Comparison of ENCODE assay signal across 20 mouse cellular contexts in the genomic region with DNA sequence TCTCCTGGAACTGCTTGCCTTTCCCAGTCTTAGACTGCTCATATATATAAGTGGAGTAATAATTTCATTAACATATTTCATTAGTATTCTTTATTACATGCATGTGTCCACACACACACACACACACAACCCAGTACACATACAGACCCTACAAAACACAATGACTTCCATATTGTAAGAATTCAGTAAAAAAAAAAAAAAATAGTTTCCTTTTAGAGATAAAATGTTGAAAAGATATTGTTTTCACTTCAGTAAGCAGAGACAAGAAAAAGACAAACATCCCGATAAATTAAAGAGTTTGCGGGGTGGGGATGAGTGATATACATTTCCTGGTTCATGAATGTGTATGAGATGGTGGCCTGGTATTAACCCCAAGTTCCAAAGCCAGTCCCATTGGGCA. TPM values are rescaled to one million over a fixed set of nuclear protein-coding genes. Genes with fewer than 3 reads are reported as not detected.
"Had no signal": no experiment of that assay in that cellular context is flagged by ENCODE, and none has a peak within 500 bp of the region (broad histone marks: within the 10 kb centered on the region; RNA-seq: fewer than 3 reads in every experiment).

No protein-coding gene starts in this region.

- H3K4me3 ChIP-seq: megakaryocyte, embryonic 14.5 days; myocyte; neural tube, embryonic 13.5 days; neural tube, embryonic 15.5 days had no signal

- H3K27ac ChIP-seq: liver, embryonic 14.5 days; neural tube, embryonic 13.5 days; neural tube, embryonic 15.5 days had no signal

- H3K4me2 ChIP-seq: lung, embryonic 14.5 days; midbrain, embryonic 11.5 days; neural tube, embryonic 13.5 days; neural tube, embryonic 15.5 days had no signal

- H3K9ac ChIP-seq: liver, embryonic 14.5 days; lung, embryonic 14.5 days; neural tube, embryonic 13.5 days; neural tube, embryonic 15.5 days had no signal

- ATAC-seq: midbrain, embryonic 16.5 days had no signal

- H3K27me3 ChIP-seq: megakaryocyte, embryonic 14.5 days; neural tube, embryonic 13.5 days; neural tube, embryonic 15.5 days had no signal

- H3K9me3 ChIP-seq: megakaryocyte, embryonic 14.5 days; neural tube, embryonic 13.5 days; neural tube, embryonic 15.5 days had no signal

- DNase-seq: lung, adult 18-20 months; lung, embryonic 14.5 days; lung, postnatal 10 days; lung, postnatal 4 days; midbrain, embryonic 14.5 days; retina, postnatal 1 day; right cerebral cortex, adult 18-20 months; right cerebral cortex, postnatal 25 days; right cerebral cortex, postnatal 4 days; spleen, adult 18-20 months; thymus, adult 18-20 months; thymus, postnatal 25 days; thymus, postnatal 4 days had no signal

- H3K36me3 ChIP-seq: neural tube, embryonic 13.5 days; neural tube, embryonic 15.5 days had no signal

RNA-seq across cellular contexts. Expression of a gene that starts 34.8 kb away (rescaled TPM):
- polyA plus RNA-seq: myocyte had no signal
